Mouse (Mus musculus): ENCODE measurements around the gene Gm11444. TPM values are rescaled to one million over a fixed set of nuclear protein-coding genes. Genes with fewer than 3 reads are reported as not detected.

Gm11444 gene
- total RNA-seq, 1 experiment = not detected

- Histone ChIP-seq H3K4me3 (ENCODE audit: insufficient read depth in 1 of 2, low read depth in 1 of 2, low read length in 2 of 2, poor library complexity in 1 of 2, severe bottlenecking in 1 of 2) (no peak overlapping the region), H3K4me1 (ENCODE audit: control insufficient read depth in 2 of 2, insufficient read depth in 2 of 2, low read length in 2 of 2, poor library complexity in 1 of 2) (no peaks in the 10 kb centered on the region), H3K9ac (ENCODE audit: insufficient read depth, low read depth, low read length, poor library complexity, severe bottlenecking) (no peak overlapping the region), H3K36me3 (ENCODE audit: control insufficient read depth, insufficient read depth, low read length, poor library complexity, severe bottlenecking) (no peaks in the 10 kb centered on the region), H3K9me3 (ENCODE audit: control insufficient read depth, insufficient read depth, low read depth, low read length) (no peaks in the 10 kb centered on the region), H3K27ac (ENCODE audit: insufficient read depth, low read depth, low read length, poor library complexity, severe bottlenecking) (no peak overlapping the region)
- TF ChIP-seq HCFC1 (IDR thresholded peaks at IDR 0.05; ENCODE audit: borderline replicate concordance, insufficient read depth, low read length) (no peak), ZNF384 (IDR thresholded peaks at IDR 0.05; ENCODE audit: low read depth, low read length) (no peak), CHD2 (IDR thresholded peaks at IDR 0.05; ENCODE audit: low read depth, low read length) (no peak), ZC3H11A (IDR thresholded peaks at IDR 0.05; ENCODE audit: borderline replicate concordance, low read depth, low read length) (no peak), MAFK (IDR thresholded peaks at IDR 0.05; ENCODE audit: insufficient read depth, low read depth, low read length) (no peak)
- in situ Hi-C loops (cut with MboI; ENCODE audit: low sequenced_read_pairs in 2 of 2, unreplicated experiment in 2 of 2) = loop anchor here (10.0 kb wide), 2 partner anchors 110 to 440 kb away; no protein-coding TSS in a partner anchor
- DNase-seq (ENCODE audit: low read depth, low spot score) = no peak
Observed at GRCm38 (mm10) chr11:85825031-85825430, 25.1 kb downstream of the Gm11444 start.

- TF ChIP-seq ZNF384 (IDR thresholded peaks at IDR 0.05; ENCODE audit: low read depth, low read length) = no peak
- Histone ChIP-seq H3K9ac (ENCODE audit: insufficient read depth, low read depth, low read length, poor library complexity, severe bottlenecking) (no peak overlapping the region), H3K9me3 (ENCODE audit: control insufficient read depth, insufficient read depth, low read depth, low read length) (no peaks in the 10 kb centered on the region), H3K4me1 (ENCODE audit: control insufficient read depth in 2 of 2, insufficient read depth in 2 of 2, low read length in 2 of 2, poor library complexity in 1 of 2) (no peaks in the 10 kb centered on the region), H3K4me3 (ENCODE audit: insufficient read depth in 1 of 2, low read depth in 1 of 2, low read length in 2 of 2, poor library complexity in 1 of 2, severe bottlenecking in 1 of 2) (no peak overlapping the region), H3K36me3 (ENCODE audit: control insufficient read depth, insufficient read depth, low read length, poor library complexity, severe bottlenecking) (no peaks in the 10 kb centered on the region), H3K27ac (ENCODE audit: insufficient read depth, low read depth, low read length, poor library complexity, severe bottlenecking) (no peak overlapping the region)
- in situ Hi-C loops (cut with MboI; ENCODE audit: low sequenced_read_pairs in 2 of 2, unreplicated experiment in 2 of 2) = loop anchor here (5.0 to 10.0 kb wide), 3 partner anchors 109 to 439 kb away; no protein-coding TSS in a partner anchor
- DNase-seq (ENCODE audit: low read depth, low spot score) = no peak
Observed at GRCm38 (mm10) chr11:85823794-85824193, 26.3 kb downstream of the Gm11444 start.

- Histone ChIP-seq H3K27ac (ENCODE audit: insufficient read depth, low read depth, low read length, poor library complexity, severe bottlenecking) (no peak overlapping the region), H3K9ac (ENCODE audit: insufficient read depth, low read depth, low read length, poor library complexity, severe bottlenecking) (no peak overlapping the region), H3K4me1 (ENCODE audit: control insufficient read depth in 2 of 2, insufficient read depth in 2 of 2, low read length in 2 of 2, poor library complexity in 1 of 2) (no peaks in the 10 kb centered on the region), H3K9me3 (ENCODE audit: control insufficient read depth, insufficient read depth, low read depth, low read length) (no peaks in the 10 kb centered on the region), H3K4me3 (ENCODE audit: insufficient read depth in 1 of 2, low read depth in 1 of 2, low read length in 2 of 2, poor library complexity in 1 of 2, severe bottlenecking in 1 of 2) (no peak overlapping the region), H3K36me3 (ENCODE audit: control insufficient read depth, insufficient read depth, low read length, poor library complexity, severe bottlenecking) (no peaks in the 10 kb centered on the region)
- in situ Hi-C loops (cut with MboI; ENCODE audit: low sequenced_read_pairs in 2 of 2, unreplicated experiment in 2 of 2) = loop anchor here (5.0 to 10.0 kb wide), 3 partner anchors 108 to 438 kb away; no protein-coding TSS in a partner anchor
- peak; percentile 49; the same call in 1 of the 2 replicates for TF ChIP-seq ZC3H11A (IDR thresholded peaks at IDR 0.05; ENCODE audit: borderline replicate concordance, low read depth, low read length)
- no peak for TF ChIP-seq CHD2 (IDR thresholded peaks at IDR 0.05; ENCODE audit: low read depth, low read length)
- DNase-seq (ENCODE audit: low read depth, low spot score) = no peak
Observed at GRCm38 (mm10) chr11:85823181-85823580, 27.0 kb downstream of the Gm11444 start.

- in situ Hi-C loops (cut with MboI; ENCODE audit: low sequenced_read_pairs in 2 of 2, unreplicated experiment in 2 of 2) = loop anchor here (5.0 to 10.0 kb wide), 3 partner anchors 107 to 437 kb away; no protein-coding TSS in a partner anchor
- Histone ChIP-seq H3K4me3 (ENCODE audit: insufficient read depth in 1 of 2, low read depth in 1 of 2, low read length in 2 of 2, poor library complexity in 1 of 2, severe bottlenecking in 1 of 2) (no peak overlapping the region), H3K27ac (ENCODE audit: insufficient read depth, low read depth, low read length, poor library complexity, severe bottlenecking) (no peak overlapping the region), H3K36me3 (ENCODE audit: control insufficient read depth, insufficient read depth, low read length, poor library complexity, severe bottlenecking) (no peaks in the 10 kb centered on the region), H3K9ac (ENCODE audit: insufficient read depth, low read depth, low read length, poor library complexity, severe bottlenecking) (no peak overlapping the region), H3K4me1 (ENCODE audit: control insufficient read depth in 2 of 2, insufficient read depth in 2 of 2, low read length in 2 of 2, poor library complexity in 1 of 2) (no peaks in the 10 kb centered on the region), H3K9me3 (ENCODE audit: control insufficient read depth, insufficient read depth, low read depth, low read length) (no peaks in the 10 kb centered on the region)
- no peak for DNase-seq (ENCODE audit: low read depth, low spot score)
- no peak for TF ChIP-seq HCFC1 (IDR thresholded peaks at IDR 0.05; ENCODE audit: borderline replicate concordance, insufficient read depth, low read length)
Observed at GRCm38 (mm10) chr11:85821659-85822058, 28.5 kb downstream of the Gm11444 start.

- H3K9me3 ChIP-seq (ENCODE audit: control insufficient read depth, insufficient read depth, low read depth, low read length) = no peaks in the 10 kb centered on the region
- no peaks in the 10 kb centered on the region for H3K4me1 ChIP-seq (ENCODE audit: control insufficient read depth in 2 of 2, insufficient read depth in 2 of 2, low read length in 2 of 2, poor library complexity in 1 of 2)
- no peak for TF ChIP-seq CHD2 (IDR thresholded peaks at IDR 0.05; ENCODE audit: low read depth, low read length)
- no peak for TF ChIP-seq MAFK (IDR thresholded peaks at IDR 0.05; ENCODE audit: insufficient read depth, low read depth, low read length)
- no peak for TF ChIP-seq ZNF384 (IDR thresholded peaks at IDR 0.05; ENCODE audit: low read depth, low read length)
- no peak for TF ChIP-seq HCFC1 (IDR thresholded peaks at IDR 0.05; ENCODE audit: borderline replicate concordance, insufficient read depth, low read length)
- no peak for TF ChIP-seq ZC3H11A (IDR thresholded peaks at IDR 0.05; ENCODE audit: borderline replicate concordance, low read depth, low read length)
- no peak overlapping the region for H3K4me3 ChIP-seq (ENCODE audit: insufficient read depth in 1 of 2, low read depth in 1 of 2, low read length in 2 of 2, poor library complexity in 1 of 2, severe bottlenecking in 1 of 2)
- no peak overlapping the region for H3K27ac ChIP-seq (ENCODE audit: insufficient read depth, low read depth, low read length, poor library complexity, severe bottlenecking)
- in situ Hi-C loops (cut with MboI; ENCODE audit: low sequenced_read_pairs in 2 of 2, unreplicated experiment in 2 of 2) = loop anchor here (5.0 to 10.0 kb wide), 3 partner anchors 106 to 436 kb away; no protein-coding TSS in a partner anchor
- no peak for DNase-seq (ENCODE audit: low read depth, low spot score)
- H3K9ac ChIP-seq (ENCODE audit: insufficient read depth, low read depth, low read length, poor library complexity, severe bottlenecking) = no peak overlapping the region
- H3K36me3 ChIP-seq (ENCODE audit: control insufficient read depth, insufficient read depth, low read length, poor library complexity, severe bottlenecking) = no peaks in the 10 kb centered on the region
Observed at GRCm38 (mm10) chr11:85820959-85821358, 29.2 kb downstream of the Gm11444 start.
